Mouse (Mus musculus) heart, adult 2 months (tissue): ENCODE data around the gene Napsa.

Experiments used
- CTCF ChIP-seq: fragments of 200-600 bp; IDR thresholded peaks from 2 replicates; pipeline ENCODE4 v1.8.1; 2022; ENCODE audit warnings: antibody characterized with exemption, mild to moderate bottlenecking, moderate library complexity
- POLR2A ChIP-seq: fragments of 200-500 bp; IDR thresholded peaks from 2 replicates; pipeline ENCODE4 v1.6.1; 2011; ENCODE audit warnings: mild to moderate bottlenecking, low read depth, low read length, control low read depth; ENCODE audit not compliant: insufficient read depth

GRCm38 (mm10) chr7:44532918-44533745, 39.0 kb upstream of the Napsa start:
- TF ChIP-seq CTCF, result no peak
- TF ChIP-seq POLR2A, result no peak
